Mouse (Mus musculus): ENCODE measurements at regions not wholly inside any gene's neighbourhood (a gene's known extent, or its start where the extent isn't known, plus 50 kb on each side); places are given as distances from the start of the nearest gene placed in this dataset.

- TF ChIP-seq CTCF (IDR thresholded peaks at IDR 0.05; ENCODE audit: control insufficient read depth, insufficient read depth, insufficient replicate concordance, low read depth, low read length) (no peak), POLR2A (IDR thresholded peaks at IDR 0.05; ENCODE audit: control insufficient read depth, low read depth, low read length) (no peak)
- no peaks in the 10 kb centered on the region for H3K4me1 ChIP-seq (ENCODE audit: control insufficient read depth, insufficient read depth, low read length)
- H3K4me3 ChIP-seq (ENCODE audit: control insufficient read depth, low read depth, low read length) = no peak overlapping the region
- H3K36me3 ChIP-seq (ENCODE audit: control insufficient read depth, insufficient read depth, low read length) = no peaks in the 10 kb centered on the region
- H3K27ac ChIP-seq (ENCODE audit: control insufficient read depth, insufficient read depth, low read depth, low read length) = no peak overlapping the region
- no peaks in the 10 kb centered on the region for H3K27me3 ChIP-seq (ENCODE audit: control insufficient read depth, insufficient read depth, low read length)
These were observed 91.5 kb downstream of the Fam84b start for GRCm38 (mm10) chr15:60762071-60762470.

DNA sequence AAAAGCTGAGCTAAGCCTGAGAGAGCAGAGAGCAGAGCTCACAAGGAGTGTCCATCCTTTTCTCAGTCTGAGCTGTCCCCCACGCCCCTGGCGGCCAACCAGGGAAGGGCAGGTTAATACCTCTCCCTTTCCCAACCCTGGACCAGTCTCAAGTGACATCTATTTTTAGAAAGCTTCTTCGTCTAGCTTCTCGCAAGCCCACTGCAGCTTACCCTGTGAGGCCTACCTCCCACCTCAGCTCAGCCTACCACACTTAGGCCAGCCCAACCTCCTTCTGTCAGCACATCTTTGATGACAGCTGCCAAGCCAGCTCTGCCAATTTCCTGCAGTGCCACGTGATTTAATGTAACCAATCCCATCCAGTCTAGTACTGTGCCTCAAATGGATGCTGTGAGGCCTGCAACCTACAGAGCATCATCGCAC, 93.6 kb downstream of the Fam84b start:
- Histone ChIP-seq H3K27me3 (ENCODE audit: control insufficient read depth, insufficient read depth, low read length) (no peaks in the 10 kb centered on the region), H3K27ac (ENCODE audit: control insufficient read depth, insufficient read depth, low read depth, low read length) (no peak overlapping the region), H3K4me1 (ENCODE audit: control insufficient read depth, insufficient read depth, low read length) (no peaks in the 10 kb centered on the region), H3K4me3 (ENCODE audit: control insufficient read depth, low read depth, low read length) (no peak overlapping the region), H3K36me3 (ENCODE audit: control insufficient read depth, insufficient read depth, low read length) (no peaks in the 10 kb centered on the region)
- TF ChIP-seq CTCF (IDR thresholded peaks at IDR 0.05; ENCODE audit: control insufficient read depth, insufficient read depth, insufficient replicate concordance, low read depth, low read length) = peak; percentile 78; the same call in 1 of the 2 replicates
- no peak for TF ChIP-seq POLR2A (IDR thresholded peaks at IDR 0.05; ENCODE audit: control insufficient read depth, low read depth, low read length)

- Histone ChIP-seq H3K4me1 (ENCODE audit: control insufficient read depth, insufficient read depth, low read length) (no peaks in the 10 kb centered on the region), H3K27me3 (ENCODE audit: control insufficient read depth, insufficient read depth, low read length) (no peaks in the 10 kb centered on the region), H3K27ac (ENCODE audit: control insufficient read depth, insufficient read depth, low read depth, low read length) (no peak overlapping the region), H3K4me3 (ENCODE audit: control insufficient read depth, low read depth, low read length) (no peak overlapping the region), H3K36me3 (ENCODE audit: control insufficient read depth, insufficient read depth, low read length) (no peaks in the 10 kb centered on the region)
- TF ChIP-seq CTCF (IDR thresholded peaks at IDR 0.05; ENCODE audit: control insufficient read depth, insufficient read depth, insufficient replicate concordance, low read depth, low read length) = no peak
- TF ChIP-seq POLR2A (IDR thresholded peaks at IDR 0.05; ENCODE audit: control insufficient read depth, low read depth, low read length) = no peak
These were observed 99.3 kb downstream of the Fam84b start for GRCm38 (mm10) chr15:60754246-60754645.

GRCm38 (mm10) chr15:60739598-60739997, 114.0 kb downstream of the Fam84b start:
- H3K4me3 ChIP-seq (ENCODE audit: control insufficient read depth, low read depth, low read length) = no peak overlapping the region
- no peaks in the 10 kb centered on the region for H3K4me1 ChIP-seq (ENCODE audit: control insufficient read depth, insufficient read depth, low read length)
- no peaks in the 10 kb centered on the region for H3K27me3 ChIP-seq (ENCODE audit: control insufficient read depth, insufficient read depth, low read length)
- no peaks in the 10 kb centered on the region for H3K36me3 ChIP-seq (ENCODE audit: control insufficient read depth, insufficient read depth, low read length)
- TF ChIP-seq CTCF (IDR thresholded peaks at IDR 0.05; ENCODE audit: control insufficient read depth, insufficient read depth, insufficient replicate concordance, low read depth, low read length) (no peak), POLR2A (IDR thresholded peaks at IDR 0.05; ENCODE audit: control insufficient read depth, low read depth, low read length) (no peak)
- H3K27ac ChIP-seq (ENCODE audit: control insufficient read depth, insufficient read depth, low read depth, low read length) = no peak overlapping the region

DNA sequence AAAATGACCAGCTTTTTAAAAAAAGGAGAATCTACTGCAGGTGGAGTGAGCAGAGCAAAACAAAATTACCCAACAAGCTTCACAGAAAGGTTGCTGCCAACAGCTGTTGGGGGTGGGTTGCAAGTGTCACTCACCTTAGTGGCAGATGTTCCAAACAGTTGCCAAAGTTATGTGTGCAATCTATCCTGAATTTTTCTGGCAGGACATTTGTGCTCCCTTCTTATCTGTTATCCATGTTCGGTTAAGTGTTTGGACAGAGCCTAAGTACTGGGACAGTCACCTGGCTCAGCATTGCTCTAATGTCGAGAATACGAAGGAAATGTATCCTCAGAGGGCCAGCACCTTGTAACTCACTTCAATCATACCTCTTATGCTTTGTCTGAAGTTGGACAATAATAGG, 115.3 kb downstream of the Fam84b start:
- Histone ChIP-seq H3K4me1 (ENCODE audit: control insufficient read depth, insufficient read depth, low read length) (no peaks in the 10 kb centered on the region), H3K36me3 (ENCODE audit: control insufficient read depth, insufficient read depth, low read length) (no peaks in the 10 kb centered on the region), H3K27ac (ENCODE audit: control insufficient read depth, insufficient read depth, low read depth, low read length) (no peak overlapping the region), H3K27me3 (ENCODE audit: control insufficient read depth, insufficient read depth, low read length) (no peaks in the 10 kb centered on the region), H3K4me3 (ENCODE audit: control insufficient read depth, low read depth, low read length) (no peak overlapping the region)
- TF ChIP-seq CTCF (IDR thresholded peaks at IDR 0.05; ENCODE audit: control insufficient read depth, insufficient read depth, insufficient replicate concordance, low read depth, low read length) (no peak), POLR2A (IDR thresholded peaks at IDR 0.05; ENCODE audit: control insufficient read depth, low read depth, low read length) (no peak)

GRCm38 (mm10) chr15:60732416-60732815, 121.2 kb downstream of the Fam84b start:
- H3K4me3 ChIP-seq (ENCODE audit: control insufficient read depth, low read depth, low read length) = no peak overlapping the region
- no peaks in the 10 kb centered on the region for H3K4me1 ChIP-seq (ENCODE audit: control insufficient read depth, insufficient read depth, low read length)
- no peak overlapping the region for H3K27ac ChIP-seq (ENCODE audit: control insufficient read depth, insufficient read depth, low read depth, low read length)
- H3K27me3 ChIP-seq (ENCODE audit: control insufficient read depth, insufficient read depth, low read length) = no peaks in the 10 kb centered on the region
- no peaks in the 10 kb centered on the region for H3K36me3 ChIP-seq (ENCODE audit: control insufficient read depth, insufficient read depth, low read length)
- TF ChIP-seq POLR2A (IDR thresholded peaks at IDR 0.05; ENCODE audit: control insufficient read depth, low read depth, low read length) (no peak), CTCF (IDR thresholded peaks at IDR 0.05; ENCODE audit: control insufficient read depth, insufficient read depth, insufficient replicate concordance, low read depth, low read length) (no peak)

DNA sequence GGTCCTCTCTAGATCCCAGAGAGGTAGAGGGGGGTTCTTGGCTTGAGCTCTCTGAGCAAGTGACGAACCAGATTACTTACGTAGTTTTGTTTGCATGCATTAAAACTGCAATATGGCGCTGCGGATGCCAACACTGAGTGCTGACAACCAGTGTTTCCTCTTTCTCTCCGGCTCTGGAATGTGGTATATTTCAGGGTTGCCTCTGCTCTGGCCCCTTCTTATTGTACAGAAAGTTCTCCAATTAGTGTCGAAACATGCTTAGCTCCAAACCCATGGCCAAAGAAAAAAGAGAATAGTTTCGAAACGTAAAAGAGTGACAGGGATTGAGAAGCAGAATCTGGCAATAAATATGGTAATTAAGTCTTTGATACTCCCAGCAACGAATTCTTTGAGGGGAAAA, 124.8 kb downstream of the Fam84b start:
- Histone ChIP-seq H3K4me1 (ENCODE audit: control insufficient read depth, insufficient read depth, low read length) (no peaks in the 10 kb centered on the region), H3K4me3 (ENCODE audit: control insufficient read depth, low read depth, low read length) (no peak overlapping the region), H3K27ac (ENCODE audit: control insufficient read depth, insufficient read depth, low read depth, low read length) (no peak overlapping the region), H3K27me3 (ENCODE audit: control insufficient read depth, insufficient read depth, low read length) (no peaks in the 10 kb centered on the region), H3K36me3 (ENCODE audit: control insufficient read depth, insufficient read depth, low read length) (no peaks in the 10 kb centered on the region)
- TF ChIP-seq CTCF (IDR thresholded peaks at IDR 0.05; ENCODE audit: control insufficient read depth, insufficient read depth, insufficient replicate concordance, low read depth, low read length) (no peak), POLR2A (IDR thresholded peaks at IDR 0.05; ENCODE audit: control insufficient read depth, low read depth, low read length) (no peak)

- H3K27me3 ChIP-seq (ENCODE audit: control insufficient read depth, insufficient read depth, low read length) = no peaks in the 10 kb centered on the region
- no peaks in the 10 kb centered on the region for H3K36me3 ChIP-seq (ENCODE audit: control insufficient read depth, insufficient read depth, low read length)
- no peaks in the 10 kb centered on the region for H3K4me1 ChIP-seq (ENCODE audit: control insufficient read depth, insufficient read depth, low read length)
- no peak overlapping the region for H3K4me3 ChIP-seq (ENCODE audit: control insufficient read depth, low read depth, low read length)
- no peak overlapping the region for H3K27ac ChIP-seq (ENCODE audit: control insufficient read depth, insufficient read depth, low read depth, low read length)
- TF ChIP-seq CTCF (IDR thresholded peaks at IDR 0.05; ENCODE audit: control insufficient read depth, insufficient read depth, insufficient replicate concordance, low read depth, low read length) (no peak), POLR2A (IDR thresholded peaks at IDR 0.05; ENCODE audit: control insufficient read depth, low read depth, low read length) (no peak)
These were observed 125.2 kb downstream of the Fam84b start for GRCm38 (mm10) chr15:60728337-60728736.

All from testis, adult 2 months (tissue).